Mouse (Mus musculus) MEL (cell line): Measurements from ENCODE around the gene Gm30302.

Experiments used
- CHD2 ChIP-seq: IDR thresholded peaks from 2 replicates; pipeline ENCODE4 v1.6.1; 2011; ENCODE audit warnings: low read length, improper control_type of control experiment
- CTCF ChIP-seq, 3 experiments: IDR thresholded peaks in 2 of 3; conservative IDR thresholded peaks in 1 of 3; 2 replicates each; pipeline ENCODE4 v1.5.1; 2011 to 2012; ENCODE audit warnings: low read length in 3 of 3, low read depth in 2 of 3, mild to moderate bottlenecking in 2 of 3, improper control_type of control experiment in 1 of 3, inconsistent platforms in 1 of 3, mixed read lengths in 1 of 3, moderate library complexity in 1 of 3; ENCODE audit not compliant: control insufficient read depth in 1 of 3, insufficient read depth in 1 of 3, poor library complexity in 1 of 3, severe bottlenecking in 1 of 3
- ETS1 ChIP-seq: IDR thresholded peaks from 2 replicates; pipeline ENCODE4 v1.6.1; 2012; ENCODE audit warnings: low read depth, mild to moderate bottlenecking, inconsistent platforms, low read length, improper control_type of control experiment, moderate library complexity
- JUND ChIP-seq: IDR thresholded peaks from 2 replicates; pipeline ENCODE4 v1.6.1; 2011; ENCODE audit warnings: low read depth, mild to moderate bottlenecking, improper control_type of control experiment, low read length
- MAFK ChIP-seq: IDR thresholded peaks from 2 replicates; pipeline ENCODE4 v1.6.1; 2011; ENCODE audit warnings: low read depth, mild to moderate bottlenecking, low read length, improper control_type of control experiment, borderline replicate concordance
- POLR2AphosphoS5 ChIP-seq: IDR thresholded peaks from 2 replicates; pipeline ENCODE4 v1.6.1; 2012; ENCODE audit warnings: low read depth, borderline replicate concordance, mild to moderate bottlenecking, inconsistent platforms, low read length, moderate library complexity, mixed read lengths
- SMC3 ChIP-seq: IDR thresholded peaks from 2 replicates; pipeline ENCODE4 v1.6.1; 2011; ENCODE audit warnings: low read depth, low read length, improper control_type of control experiment

- TF ChIP-seq JUND = no peak
- no peak for TF ChIP-seq MAFK
- TF ChIP-seq POLR2AphosphoS5 = no peak
- TF ChIP-seq CTCF (IDR thresholded peaks at IDR 0.05 in 2 of 3, conservative IDR thresholded peaks at IDR 0.05 in 1 of 3; ENCODE audit: control insufficient read depth in 1 of 3, insufficient read depth in 1 of 3, low read depth in 2 of 3, low read length in 3 of 3, poor library complexity in 1 of 3, severe bottlenecking in 1 of 3) = no peak
- no peak for TF ChIP-seq CHD2
- no peak for TF ChIP-seq ETS1
- no peak for TF ChIP-seq SMC3
These were observed 10.0 kb downstream of the Gm30302 start for GRCm38 (mm10) chr13:49788563-49789393.
